Mouse (Mus musculus): ENCODE measurements around the gene Itpkb.

Gene Itpkb

GRCm38 (mm10) chr1:180462396-180462795 lies 132.1 kb downstream of the Itpkb start:
- no peak for DNase-seq (ENCODE audit: low spot score in 2 of 2)

DNA sequence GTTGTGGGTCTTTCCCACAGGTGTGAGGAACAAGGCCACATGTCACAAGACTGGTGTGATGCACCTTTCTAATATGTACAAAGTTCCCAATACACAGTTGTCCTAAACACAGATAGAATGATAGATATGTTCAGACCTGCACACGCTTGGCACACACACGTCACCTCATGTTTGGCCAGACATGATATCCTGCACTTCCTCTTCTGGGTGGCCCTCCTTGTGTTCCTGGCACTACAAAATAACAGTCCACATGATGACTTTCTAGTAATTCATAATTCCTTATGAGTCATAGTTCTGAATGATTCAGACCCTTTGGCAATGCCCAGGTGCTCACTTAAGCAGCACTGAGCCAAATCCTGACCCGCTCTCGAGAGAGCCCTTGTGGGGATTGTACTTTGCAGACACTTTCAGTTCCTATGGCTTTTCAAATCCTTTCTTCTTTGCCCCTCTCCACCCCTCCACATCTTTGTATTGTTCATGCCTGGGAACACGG lies 132.7 kb downstream of the Itpkb start:
- no peak for DNase-seq (ENCODE audit: low spot score in 2 of 2)

DNA sequence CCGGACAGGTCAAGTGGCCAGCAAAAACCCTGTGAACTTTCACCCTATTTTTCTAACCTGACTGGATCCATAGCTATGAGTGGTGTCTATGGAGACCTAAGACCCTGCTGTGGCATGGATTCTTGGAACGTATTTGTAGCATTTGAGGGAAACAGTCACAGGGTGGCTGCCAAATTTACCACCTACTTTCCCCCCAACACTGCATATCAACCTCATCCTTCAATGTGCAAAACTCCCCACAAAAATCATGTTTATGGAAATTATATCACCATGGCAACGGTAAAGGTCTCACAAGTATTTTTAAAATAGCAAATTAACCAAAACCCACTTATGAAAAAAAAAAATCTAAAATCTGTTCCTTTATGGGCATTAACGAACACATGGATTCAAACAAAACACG lies 134.1 kb downstream of the Itpkb start:
- DNase-seq (ENCODE audit: low spot score in 2 of 2), result no peak

DNA sequence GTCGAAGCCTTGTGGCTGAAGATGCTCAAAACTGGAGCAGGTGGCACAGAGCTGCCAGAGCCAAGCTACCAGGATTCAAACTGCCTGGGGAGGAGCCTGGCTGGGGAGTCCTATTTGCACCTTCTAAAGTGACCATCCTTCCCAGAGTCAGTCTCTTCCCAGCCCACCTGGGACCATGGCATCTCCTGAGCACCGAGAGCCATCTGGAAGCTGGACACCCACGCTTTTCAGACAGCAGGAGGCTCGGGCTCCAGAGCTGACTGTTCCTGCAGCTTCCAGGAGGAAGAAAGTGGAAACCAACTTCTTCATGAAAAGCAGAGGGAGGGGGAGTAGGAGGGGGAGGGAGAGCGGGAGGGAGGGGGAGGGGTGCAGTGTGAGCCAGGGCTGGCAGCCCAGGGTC lies 135.3 kb downstream of the Itpkb start:
- no peak for DNase-seq (ENCODE audit: low spot score in 2 of 2)

- no peak for DNase-seq (ENCODE audit: low spot score in 2 of 2)
Observed at GRCm38 (mm10) chr1:180468004-180468403, 137.7 kb downstream of the Itpkb start.

GRCm38 (mm10) chr1:180473566-180473965 lies 143.3 kb downstream of the Itpkb start:
- DNase-seq (ENCODE audit: low spot score in 2 of 2), result no peak
